Mouse (Mus musculus) limb, embryonic 10.5 days (tissue): ENCODE results near the gene Wwtr1. TPM values are rescaled to one million over a fixed set of nuclear protein-coding genes. Genes with fewer than 3 reads are reported as not detected.

Source experiments
- DNase-seq: peaks from one replicate; pipeline ENCODE4 v3.0.0-alpha.2; 2017; ENCODE audit warnings: low spot score
- H3K27ac ChIP-seq: fragments of 300-500 bp; sonication (generic); 2 replicates; pipeline ENCODE4 v1.5.1; 2016; ENCODE audit warnings: mild to moderate bottlenecking
- H3K27me3 ChIP-seq: fragments of 300-500 bp; sonication (generic); 2 replicates; pipeline ENCODE4 v1.6.1; 2016; ENCODE audit warnings: low read depth, mild to moderate bottlenecking; ENCODE audit not compliant: poor library complexity, severe bottlenecking
- H3K36me3 ChIP-seq: fragments of 300-500 bp; sonication (generic); 2 replicates; pipeline ENCODE4 v1.6.1; 2016; ENCODE audit warnings: mild to moderate bottlenecking, moderate library complexity
- H3K4me1 ChIP-seq: fragments of 300-500 bp; sonication (generic); 2 replicates; pipeline ENCODE4 v1.6.1; 2016
- H3K4me3 ChIP-seq: fragments of 300-500 bp; sonication (generic); 2 replicates; pipeline ENCODE4 v1.5.1; 2016; ENCODE audit warnings: mild to moderate bottlenecking, moderate library complexity
- H3K9me3 ChIP-seq: fragments of 300-500 bp; sonication (generic); replicated peaks from 2 replicates; pipeline ENCODE4 v1.6.1; 2016; ENCODE audit warnings: mild to moderate bottlenecking
- WGBS: fragments of 180-500 bp; shearing (Covaris S2); methylation state at CpG from one replicate; pipeline ENCODE4 v1.1.7; 2016; 5-methylcytosine and 5-hydroxymethylcytosine counted together
- polyA plus RNA-seq: library from polyadenylated mRNA; unstranded; fragments of >200 nt; fragmentation: Nextera tagmentation; extraction: Ambion mirVana; gene quantifications from 2 replicates; pipeline ENCODE4 v1.2.1, GENCODE M21; 2016

Wwtr1 gene
- polyA plus RNA-seq: 8.3 and 10.7 TPM in 2 replicates

GRCm38 (mm10) chr3:57575660-57576055, at the start of gene Wwtr1:
Wwtr1 (minus strand) TSS chr3:57575910.
- Histone ChIP-seq H3K9me3 (no peaks in the 10 kb centered on the region), H3K4me3 (peak within 1 kb of the TSS; percentile 86), H3K4me1 (peaks cover 28% of the 10 kb centered on the region), H3K36me3 (peaks cover 4% of the 10 kb centered on the region; the same call in 1 of the 2 replicates), H3K27ac (peak within 1 kb of the TSS; percentile 92), H3K27me3 (no peaks in the 10 kb centered on the region)
- peak; percentile 90 for DNase-seq
- WGBS: under 1% methylated on average over 34 of the region's 36 CpGs

- H3K27ac ChIP-seq: no peak overlapping the region
- no peak for DNase-seq
- 81% methylated on average over 4 of the region's 4 CpGs for WGBS
These were observed 44.0 kb upstream of the Wwtr1 start for GRCm38 (mm10) chr3:57619718-57620117.

GRCm38 (mm10) chr3:57615652-57616051, 39.9 kb upstream of the Wwtr1 start:
- Histone ChIP-seq H3K36me3 (no peaks in the 10 kb centered on the region), H3K4me1 (no peaks in the 10 kb centered on the region), H3K27ac (no peak overlapping the region), H3K9me3 (no peaks in the 10 kb centered on the region), H3K27me3 (no peaks in the 10 kb centered on the region), H3K4me3 (no peak overlapping the region)
- 93% methylated on average over 4 of the region's 4 CpGs for WGBS
- no peak for DNase-seq

More at GRCm38 (mm10) chr3:57619718-57620117, 44.0 kb upstream of the Wwtr1 start:
- no peak overlapping the region for H3K4me3 ChIP-seq
- H3K9me3 ChIP-seq: no peaks in the 10 kb centered on the region
- H3K4me1 ChIP-seq: no peaks in the 10 kb centered on the region
- no peaks in the 10 kb centered on the region for H3K36me3 ChIP-seq
- no peaks in the 10 kb centered on the region for H3K27me3 ChIP-seq

- Histone ChIP-seq H3K4me1 (no peaks in the 10 kb centered on the region), H3K27ac (no peak overlapping the region), H3K9me3 (no peaks in the 10 kb centered on the region), H3K36me3 (no peaks in the 10 kb centered on the region), H3K27me3 (no peaks in the 10 kb centered on the region), H3K4me3 (no peak overlapping the region)
- 87% methylated on average over 3 of the region's 3 CpGs for WGBS
- DNase-seq: no peak
These were observed 36.8 kb upstream of the Wwtr1 start for GRCm38 (mm10) chr3:57612430-57612997.

- H3K4me3 ChIP-seq: no peak overlapping the region
- DNase-seq: no peak
- no peaks in the 10 kb centered on the region for H3K4me1 ChIP-seq
- no peaks in the 10 kb centered on the region for H3K27me3 ChIP-seq
- no peaks in the 10 kb centered on the region for H3K36me3 ChIP-seq
- no peaks in the 10 kb centered on the region for H3K9me3 ChIP-seq
- H3K27ac ChIP-seq: no peak overlapping the region
- WGBS: 52% methylated on average over 7 of the region's 7 CpGs
These were observed 36.1 kb upstream of the Wwtr1 start for GRCm38 (mm10) chr3:57611776-57612175.

- WGBS: 58% methylated on average over 1 of the region's 1 CpGs
These were observed 28.9 kb upstream of the Wwtr1 start for GRCm38 (mm10) chr3:57604618-57605015.

GRCm38 (mm10) chr3:57603891-57604617, 28.3 kb upstream of the Wwtr1 start:
- WGBS: 79% methylated on average over 5 of the region's 5 CpGs
- Histone ChIP-seq H3K4me1 (no peaks in the 10 kb centered on the region), H3K4me3 (no peak overlapping the region), H3K36me3 (no peaks in the 10 kb centered on the region), H3K27me3 (no peaks in the 10 kb centered on the region), H3K27ac (no peak overlapping the region), H3K9me3 (no peaks in the 10 kb centered on the region)
- DNase-seq: no peak

More at GRCm38 (mm10) chr3:57604618-57605015, 28.9 kb upstream of the Wwtr1 start:
- Histone ChIP-seq H3K4me3 (no peak overlapping the region), H3K9me3 (no peaks in the 10 kb centered on the region), H3K36me3 (no peaks in the 10 kb centered on the region), H3K4me1 (no peaks in the 10 kb centered on the region), H3K27ac (no peak overlapping the region), H3K27me3 (no peaks in the 10 kb centered on the region)
- DNase-seq: no peak

GRCm38 (mm10) chr3:57602610-57603009, 26.9 kb upstream of the Wwtr1 start:
- Histone ChIP-seq H3K9me3 (no peaks in the 10 kb centered on the region), H3K27ac (no peak overlapping the region), H3K36me3 (no peaks in the 10 kb centered on the region), H3K27me3 (no peaks in the 10 kb centered on the region), H3K4me3 (no peak overlapping the region), H3K4me1 (no peaks in the 10 kb centered on the region)
- WGBS: 90% methylated on average over 4 of the region's 4 CpGs
- DNase-seq: no peak

- no peaks in the 10 kb centered on the region for H3K27me3 ChIP-seq
- no peaks in the 10 kb centered on the region for H3K36me3 ChIP-seq
- no peak for DNase-seq
- H3K4me1 ChIP-seq: no peaks in the 10 kb centered on the region
- no peak overlapping the region for H3K27ac ChIP-seq
- no peak overlapping the region for H3K4me3 ChIP-seq
- H3K9me3 ChIP-seq: no peaks in the 10 kb centered on the region
- 75% methylated on average over 7 of the region's 7 CpGs for WGBS
These were observed 20.9 kb upstream of the Wwtr1 start for GRCm38 (mm10) chr3:57596566-57596965.

GRCm38 (mm10) chr3:57595506-57595905, 19.8 kb upstream of the Wwtr1 start:
- H3K36me3 ChIP-seq: no peaks in the 10 kb centered on the region
- DNase-seq: no peak
- no peak overlapping the region for H3K4me3 ChIP-seq
- H3K27me3 ChIP-seq: no peaks in the 10 kb centered on the region
- no peak overlapping the region for H3K27ac ChIP-seq
- no peaks in the 10 kb centered on the region for H3K4me1 ChIP-seq
- H3K9me3 ChIP-seq: no peaks in the 10 kb centered on the region

- Histone ChIP-seq H3K4me1 (no peaks in the 10 kb centered on the region), H3K27me3 (no peaks in the 10 kb centered on the region), H3K27ac (no peak overlapping the region), H3K9me3 (no peaks in the 10 kb centered on the region), H3K4me3 (no peak overlapping the region), H3K36me3 (no peaks in the 10 kb centered on the region)
- 84% methylated on average over 6 of the region's 6 CpGs for WGBS
- no peak for DNase-seq
These were observed 10.3 kb upstream of the Wwtr1 start for GRCm38 (mm10) chr3:57585967-57586366.

- no peaks in the 10 kb centered on the region for H3K9me3 ChIP-seq
- H3K27ac ChIP-seq: no peak overlapping the region
- no peak for DNase-seq
- no peaks in the 10 kb centered on the region for H3K27me3 ChIP-seq
- H3K4me3 ChIP-seq: no peak overlapping the region
- H3K36me3 ChIP-seq: no peaks in the 10 kb centered on the region
- WGBS: 66% methylated on average over 4 of the region's 4 CpGs
- no peaks in the 10 kb centered on the region for H3K4me1 ChIP-seq
These were observed 7.8 kb upstream of the Wwtr1 start for GRCm38 (mm10) chr3:57583533-57583932.

GRCm38 (mm10) chr3:57580426-57581195, 4.9 kb upstream of the Wwtr1 start:
- Histone ChIP-seq H3K4me3 (no peak overlapping the region), H3K4me1 (peaks cover 10% of the 10 kb centered on the region), H3K27me3 (no peaks in the 10 kb centered on the region), H3K27ac (no peak overlapping the region), H3K36me3 (no peaks in the 10 kb centered on the region), H3K9me3 (no peaks in the 10 kb centered on the region)
- DNase-seq: no peak
- WGBS: 89% methylated on average over 10 of the region's 10 CpGs
